Mouse (Mus musculus): ENCODE data around the gene Tmem183a. TPM values are rescaled to one million over a fixed set of nuclear protein-coding genes. Genes with fewer than 3 reads are reported as not detected.
A peak's percentile ranks its signal among the peaks of the same experiment; 100 is the strongest.

The Tmem183a gene
- polyA plus RNA-seq, 1 experiment from 2014 or later, result 120 TPM

DNA sequence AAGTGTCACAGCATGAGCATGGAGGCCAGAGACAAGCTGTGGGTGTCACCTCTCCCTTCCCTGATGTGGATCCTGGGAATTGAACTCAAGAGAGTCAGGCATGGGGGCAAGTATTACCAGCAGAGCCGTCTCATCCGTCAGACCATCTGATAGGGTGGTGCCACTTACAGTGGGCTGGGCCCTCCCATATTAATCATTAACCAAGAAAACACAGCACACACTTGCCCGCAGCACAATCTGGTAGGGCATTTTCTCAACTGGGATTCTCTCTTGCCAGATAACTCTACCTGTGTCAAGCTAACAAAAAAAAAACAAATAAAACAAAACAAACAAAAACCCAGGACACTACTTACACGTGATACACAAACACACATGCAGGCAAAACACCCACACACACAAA is 4.3 kb downstream of the Tmem183a start:
- Histone ChIP-seq H3K36me3 (ENCODE audit: control insufficient read depth, insufficient read depth, low read length) (peaks cover 42% of the 10 kb centered on the region), H3K27ac (ENCODE audit: low read depth, low read length) (no peak overlapping the region), H3K9ac (replicated peaks; ENCODE audit: low read depth, low read length) (no peak overlapping the region), H3K4me1 (ENCODE audit: control insufficient read depth, insufficient read depth, low read length) (peaks cover 7% of the 10 kb centered on the region; the same call in 1 of the 2 replicates), H3K9me3 (ENCODE audit: control insufficient read depth, low read length) (no peaks in the 10 kb centered on the region), H3K27me3 (ENCODE audit: control insufficient read depth, insufficient read depth, low read length) (no peaks in the 10 kb centered on the region), H3K4me2 (ENCODE audit: low read depth, low read length) (no peak overlapping the region), H3K4me3 (ENCODE audit: low read depth, low read length) (no peak overlapping the region)
- no peak for ATAC-seq (ENCODE audit: low read depth)
- WGBS, result 76% methylated on average over 4 of the region's 4 CpGs

DNA sequence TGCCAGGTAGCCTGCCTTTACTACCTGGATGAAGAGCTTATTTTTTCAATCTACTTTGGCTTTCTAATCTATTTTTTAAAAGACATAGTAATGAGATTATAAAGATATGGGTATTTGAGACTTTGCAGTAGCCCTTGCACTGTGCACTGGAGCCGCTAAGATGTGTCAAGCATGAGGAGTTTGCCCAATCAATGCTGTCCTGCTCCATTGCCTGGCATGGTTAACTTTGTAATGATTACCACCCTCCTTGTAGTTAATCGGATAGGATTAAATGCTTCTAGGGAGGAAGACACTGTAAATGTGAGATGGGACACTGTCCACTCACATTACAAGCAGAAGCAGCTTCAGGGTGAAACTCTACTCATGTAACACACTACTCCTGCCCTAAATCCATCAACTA is 8.5 kb downstream of the Tmem183a start:
- H3K36me3 ChIP-seq (ENCODE audit: control insufficient read depth, insufficient read depth, low read length), result peaks cover 65% of the 10 kb centered on the region
- WGBS, result 87% methylated on average over 2 of the region's 2 CpGs
- ATAC-seq (ENCODE audit: low read depth), result no peak

DNA sequence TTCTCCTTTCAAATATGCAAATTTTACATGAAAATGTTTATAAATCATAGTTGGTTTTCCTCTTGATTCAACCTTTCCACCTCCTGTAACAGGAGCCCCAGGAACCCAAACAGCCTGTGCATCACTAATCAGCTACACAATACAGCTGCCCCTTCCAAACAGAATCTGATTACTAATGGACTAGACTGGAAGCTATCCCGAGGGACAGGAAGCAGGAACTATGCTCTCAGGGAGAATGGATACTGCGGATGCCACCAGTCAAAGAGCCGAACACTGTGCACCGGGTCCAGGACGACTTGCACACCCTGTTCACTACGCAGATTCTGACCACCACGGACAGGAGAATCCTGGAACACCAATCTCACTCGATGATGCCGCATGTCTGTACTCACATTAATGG is 14.0 kb downstream of the Tmem183a start:
- 82% methylated on average over 9 of the region's 9 CpGs for WGBS
- ATAC-seq (ENCODE audit: low read depth), result no peak
- H3K9ac ChIP-seq (replicated peaks; ENCODE audit: low read depth, low read length), result no peak overlapping the region
- H3K4me3 ChIP-seq (ENCODE audit: low read depth, low read length), result no peak overlapping the region
- H3K27me3 ChIP-seq (ENCODE audit: control insufficient read depth, insufficient read depth, low read length), result no peaks in the 10 kb centered on the region
- H3K27ac ChIP-seq (ENCODE audit: low read depth, low read length), result no peak overlapping the region
- H3K36me3 ChIP-seq (ENCODE audit: control insufficient read depth, insufficient read depth, low read length), result peaks cover 46% of the 10 kb centered on the region
- H3K9me3 ChIP-seq (ENCODE audit: control insufficient read depth, low read length), result no peaks in the 10 kb centered on the region
- H3K4me2 ChIP-seq (ENCODE audit: low read depth, low read length), result no peak overlapping the region
- H3K4me1 ChIP-seq (ENCODE audit: control insufficient read depth, insufficient read depth, low read length), result no peaks in the 10 kb centered on the region

More for the DNA sequence above, 8.5 kb downstream of the Tmem183a start:
- H3K27me3 ChIP-seq (ENCODE audit: control insufficient read depth, insufficient read depth, low read length), result no peaks in the 10 kb centered on the region
- no peak overlapping the region for H3K27ac ChIP-seq (ENCODE audit: low read depth, low read length)
- H3K9ac ChIP-seq (replicated peaks; ENCODE audit: low read depth, low read length), result no peak overlapping the region
- H3K4me1 ChIP-seq (ENCODE audit: control insufficient read depth, insufficient read depth, low read length), result no peaks in the 10 kb centered on the region
- H3K9me3 ChIP-seq (ENCODE audit: control insufficient read depth, low read length), result no peaks in the 10 kb centered on the region
- no peak overlapping the region for H3K4me3 ChIP-seq (ENCODE audit: low read depth, low read length)
- H3K4me2 ChIP-seq (ENCODE audit: low read depth, low read length), result no peak overlapping the region

DNA sequence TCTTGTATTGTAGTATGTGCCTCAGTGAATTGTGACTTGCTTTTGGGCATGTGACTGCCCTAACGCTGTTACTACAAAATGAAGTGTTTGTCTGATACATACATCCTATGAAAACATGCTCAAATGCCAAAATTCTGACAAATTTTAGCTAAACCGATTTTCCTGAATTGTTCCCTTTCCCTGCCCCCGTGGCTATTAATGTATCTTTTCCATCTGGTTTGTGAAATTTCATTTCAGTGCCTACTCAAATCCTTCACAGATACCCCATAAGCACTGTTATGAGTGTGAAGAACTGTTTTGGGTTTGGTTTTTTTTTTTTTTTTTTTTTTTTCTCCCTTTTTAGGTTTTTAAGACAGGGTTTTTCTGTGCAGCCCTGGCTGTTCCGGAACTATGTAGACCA is 16.7 kb downstream of the Tmem183a start:
- WGBS, result 76% methylated on average over 4 of the region's 4 CpGs
- Histone ChIP-seq H3K9ac (replicated peaks; ENCODE audit: low read depth, low read length) (no peak overlapping the region), H3K36me3 (ENCODE audit: control insufficient read depth, insufficient read depth, low read length) (peaks cover 25% of the 10 kb centered on the region), H3K9me3 (ENCODE audit: control insufficient read depth, low read length) (no peaks in the 10 kb centered on the region), H3K4me2 (ENCODE audit: low read depth, low read length) (peak overlapping the region; percentile 49), H3K27me3 (ENCODE audit: control insufficient read depth, insufficient read depth, low read length) (no peaks in the 10 kb centered on the region), H3K27ac (ENCODE audit: low read depth, low read length) (peak overlapping the region; percentile 41; the same call in 1 of the 2 replicates), H3K4me1 (ENCODE audit: control insufficient read depth, insufficient read depth, low read length) (no peaks in the 10 kb centered on the region), H3K4me3 (ENCODE audit: low read depth, low read length) (peak overlapping the region; percentile 49; the same call in 1 of the 2 replicates)
- ATAC-seq (ENCODE audit: low read depth), result no peak; the same call in 1 of the 2 replicates

DNA sequence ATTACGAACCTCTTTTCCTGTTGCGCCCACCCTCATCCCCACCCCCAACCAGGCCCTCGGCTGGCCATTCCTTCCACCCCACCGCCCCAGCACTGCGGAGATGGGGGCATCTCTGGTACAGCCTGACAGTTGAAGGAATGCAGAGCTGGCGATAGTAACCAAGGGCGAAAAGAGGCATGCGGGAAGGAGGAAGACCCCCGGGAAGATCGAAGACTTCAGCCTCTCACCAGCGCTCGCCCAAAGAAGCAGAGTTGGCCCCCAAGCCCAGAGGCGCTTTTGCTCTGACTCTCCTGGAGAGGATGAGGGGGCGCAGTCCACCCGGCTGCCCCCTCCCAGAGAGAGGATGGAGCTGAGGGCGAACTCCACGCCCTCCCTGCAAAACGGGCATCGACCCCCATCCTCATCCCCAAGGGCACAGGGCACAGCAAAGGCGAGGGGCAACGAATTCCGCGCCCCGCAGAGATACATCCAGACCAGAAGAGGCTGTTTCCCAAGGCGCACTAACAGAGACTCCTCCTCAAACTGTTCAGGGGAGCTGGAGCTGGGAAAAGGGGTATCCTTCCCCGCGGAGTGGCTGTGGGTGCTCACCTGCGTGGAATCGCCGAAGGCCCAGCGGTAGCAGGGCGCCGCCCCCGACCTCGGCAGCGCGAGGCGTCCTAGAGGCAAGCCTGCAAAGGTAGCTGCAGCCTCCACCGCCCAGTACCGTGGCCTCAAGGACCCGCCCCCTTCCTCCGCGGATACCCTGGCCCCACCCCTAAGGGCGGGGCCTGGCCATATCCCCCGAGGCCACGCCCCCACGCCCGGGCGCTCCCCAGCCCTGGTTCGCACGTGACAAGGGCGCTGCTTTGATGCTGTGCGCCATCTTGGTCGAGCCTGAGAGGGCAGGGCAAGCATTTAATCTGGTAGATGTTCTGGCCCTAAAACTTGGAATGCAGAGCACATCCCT is 17.5 kb downstream of the Tmem183a start:
- H3K9me3 ChIP-seq (ENCODE audit: control insufficient read depth, low read length), result no peaks in the 10 kb centered on the region
- H3K4me1 ChIP-seq (ENCODE audit: control insufficient read depth, insufficient read depth, low read length), result no peaks in the 10 kb centered on the region
- H3K4me2 ChIP-seq (ENCODE audit: low read depth, low read length), result peak overlapping the region; percentile 49
- H3K4me3 ChIP-seq (ENCODE audit: low read depth, low read length), result peak overlapping the region; percentile 49
- peak overlapping the region; percentile 41; the same call in 1 of the 2 replicates for H3K27ac ChIP-seq (ENCODE audit: low read depth, low read length)
- H3K36me3 ChIP-seq (ENCODE audit: control insufficient read depth, insufficient read depth, low read length), result peaks cover 18% of the 10 kb centered on the region
- WGBS, result under 1% methylated on average over 52 of the region's 54 CpGs
- peak; percentile 95 for ATAC-seq (ENCODE audit: low read depth)
- peak overlapping the region; percentile 50 for H3K9ac ChIP-seq (replicated peaks; ENCODE audit: low read depth, low read length)
- H3K27me3 ChIP-seq (ENCODE audit: control insufficient read depth, insufficient read depth, low read length), result no peaks in the 10 kb centered on the region

DNA sequence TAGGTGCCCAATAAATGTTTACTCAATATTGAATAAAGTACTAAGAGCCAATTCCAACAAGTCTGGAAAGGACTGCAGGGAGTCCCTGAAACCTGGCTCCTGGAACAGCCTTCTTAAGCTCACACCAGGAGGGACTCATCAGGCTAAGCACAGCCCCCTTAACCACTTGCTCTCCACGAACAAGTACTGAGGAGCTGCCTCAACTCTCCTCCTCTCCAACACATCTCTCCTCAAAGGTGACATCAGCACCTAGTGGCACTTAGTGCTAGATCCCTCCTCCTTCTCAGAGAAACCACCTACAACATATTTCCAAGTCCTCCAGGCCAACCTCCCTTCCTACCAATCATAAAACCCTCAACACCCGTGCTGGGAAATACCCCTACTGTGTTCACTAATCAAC is 18.2 kb downstream of the Tmem183a start:
- Histone ChIP-seq H3K4me3 (ENCODE audit: low read depth, low read length) (peak overlapping the region; percentile 49), H3K9ac (replicated peaks; ENCODE audit: low read depth, low read length) (peak overlapping the region; percentile 50), H3K27me3 (ENCODE audit: control insufficient read depth, insufficient read depth, low read length) (no peaks in the 10 kb centered on the region), H3K36me3 (ENCODE audit: control insufficient read depth, insufficient read depth, low read length) (peaks cover 15% of the 10 kb centered on the region), H3K4me1 (ENCODE audit: control insufficient read depth, insufficient read depth, low read length) (no peaks in the 10 kb centered on the region), H3K27ac (ENCODE audit: low read depth, low read length) (0 out of 2 replicates have a peak overlapping the region, but pooled peaks have one; percentile 2), H3K9me3 (ENCODE audit: control insufficient read depth, low read length) (no peaks in the 10 kb centered on the region), H3K4me2 (ENCODE audit: low read depth, low read length) (peak overlapping the region; percentile 49)
- 10% methylated on average over 2 of the region's 2 CpGs for WGBS
- ATAC-seq (ENCODE audit: low read depth), result peak; percentile 12; the same call in 1 of the 2 replicates

DNA sequence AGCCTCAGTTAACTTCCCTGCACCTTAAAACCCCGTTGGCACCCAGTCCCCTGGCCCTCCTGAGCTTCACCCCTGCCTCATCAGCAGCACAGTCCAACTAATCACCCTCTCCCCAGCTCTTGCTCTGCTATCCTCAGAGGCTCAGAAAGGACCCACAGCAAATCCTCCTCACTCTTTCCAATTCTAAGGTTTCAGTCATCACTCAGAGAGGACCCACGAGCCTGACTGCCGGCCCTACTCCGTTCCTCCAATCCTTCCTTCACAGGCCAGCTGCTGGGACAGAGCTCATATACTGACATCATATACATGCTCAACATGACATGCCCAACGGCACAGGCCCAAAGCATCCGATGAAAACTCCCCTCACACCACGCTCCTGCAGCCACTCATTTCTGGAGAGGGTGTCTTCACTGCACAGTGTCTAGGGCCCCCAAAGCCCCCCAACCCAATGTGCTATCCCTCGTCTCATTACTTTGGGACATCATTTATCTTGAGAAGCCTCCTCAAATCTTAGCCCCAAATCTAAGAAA is 18.9 kb downstream of the Tmem183a start:
- H3K9ac ChIP-seq (replicated peaks; ENCODE audit: low read depth, low read length), result no peak overlapping the region
- no peaks in the 10 kb centered on the region for H3K9me3 ChIP-seq (ENCODE audit: control insufficient read depth, low read length)
- peaks cover 12% of the 10 kb centered on the region for H3K36me3 ChIP-seq (ENCODE audit: control insufficient read depth, insufficient read depth, low read length)
- ATAC-seq (ENCODE audit: low read depth), result no peak
- WGBS, result 80% methylated on average over 8 of the region's 8 CpGs
- H3K27me3 ChIP-seq (ENCODE audit: control insufficient read depth, insufficient read depth, low read length), result no peaks in the 10 kb centered on the region
- no peak overlapping the region for H3K27ac ChIP-seq (ENCODE audit: low read depth, low read length)
- H3K4me2 ChIP-seq (ENCODE audit: low read depth, low read length), result peak overlapping the region; percentile 49; the same call in 1 of the 2 replicates
- H3K4me3 ChIP-seq (ENCODE audit: low read depth, low read length), result peak overlapping the region; percentile 49; the same call in 1 of the 2 replicates
- H3K4me1 ChIP-seq (ENCODE audit: control insufficient read depth, insufficient read depth, low read length), result no peaks in the 10 kb centered on the region

DNA sequence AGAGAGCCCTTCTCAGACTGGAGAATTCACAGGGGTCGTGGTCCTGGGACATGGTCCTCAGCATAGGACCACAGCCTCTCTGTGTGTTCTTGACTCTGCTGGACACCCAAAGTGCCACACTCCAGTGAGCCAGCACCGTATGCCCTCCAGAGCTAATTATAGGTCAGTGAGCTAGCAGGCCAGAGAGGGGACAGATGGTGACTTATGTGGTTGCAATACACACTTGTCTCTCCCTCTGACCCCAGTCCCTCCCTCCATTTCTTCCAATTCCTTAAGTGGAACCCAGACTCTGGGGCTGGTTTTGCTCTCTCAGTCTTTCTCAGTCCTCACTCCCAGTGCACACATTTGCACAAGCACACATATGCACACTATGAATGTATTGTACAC is 19.5 kb downstream of the Tmem183a start:
- no peaks in the 10 kb centered on the region for H3K27me3 ChIP-seq (ENCODE audit: control insufficient read depth, insufficient read depth, low read length)
- H3K4me3 ChIP-seq (ENCODE audit: low read depth, low read length), result no peak overlapping the region
- H3K9ac ChIP-seq (replicated peaks; ENCODE audit: low read depth, low read length), result no peak overlapping the region
- peaks cover 9% of the 10 kb centered on the region for H3K36me3 ChIP-seq (ENCODE audit: control insufficient read depth, insufficient read depth, low read length)
- no peak for ATAC-seq (ENCODE audit: low read depth)
- H3K4me1 ChIP-seq (ENCODE audit: control insufficient read depth, insufficient read depth, low read length), result no peaks in the 10 kb centered on the region
- WGBS, result 66% methylated on average over 2 of the region's 2 CpGs
- H3K27ac ChIP-seq (ENCODE audit: low read depth, low read length), result no peak overlapping the region
- no peak overlapping the region for H3K4me2 ChIP-seq (ENCODE audit: low read depth, low read length)
- H3K9me3 ChIP-seq (ENCODE audit: control insufficient read depth, low read length), result no peaks in the 10 kb centered on the region

All from neural tube, embryonic 14.5 days (tissue).